Mouse (Mus musculus) bone marrow, adult 2 months (tissue): Measurements from ENCODE around the gene Hyal3.
"Not testable (repeated sequence)": the region's sequence is repeated elsewhere in the genome, so short reads cannot be mapped to it uniquely, and the experiment has no call there.

Experiments used
- CTCF ChIP-seq: fragments of 200-500 bp; IDR thresholded peaks from 2 replicates; pipeline ENCODE4 v1.5.1; 2011; ENCODE audit warnings: low read length, control low read depth; ENCODE audit not compliant: control insufficient read depth, insufficient read depth
- POLR2A ChIP-seq: fragments of 200-500 bp; IDR thresholded peaks from 2 replicates; pipeline ENCODE4 v1.6.1; 2011; ENCODE audit warnings: low read depth, mild to moderate bottlenecking, control low read depth, low read length, borderline replicate concordance; ENCODE audit not compliant: control insufficient read depth

GRCm38 (mm10) chr9:107573774-107574173 lies 6.8 kb upstream of the Hyal3 start:
- TF ChIP-seq CTCF, POLR2A: not testable (repeated sequence)
